Mouse (Mus musculus): ENCODE measurements around the gene Krt7. TPM values are rescaled to one million over a fixed set of nuclear protein-coding genes. Genes with fewer than 3 reads are reported as not detected.

Krt7 gene
- polyA plus RNA-seq, 2 experiments, result 19.3 to 29.7 TPM

- DNase-seq (ENCODE audit: low spot score), result no peak
- Histone ChIP-seq H3K27ac (replicated peaks; ENCODE audit: low read depth, low read length) (no peak overlapping the region), H3K9me3 (ENCODE audit: control insufficient read depth, low read length) (no peaks in the 10 kb centered on the region), H3K4me2 (replicated peaks; ENCODE audit: low read depth, low read length, severe bottlenecking) (no peak overlapping the region), H3K4me3 (replicated peaks; ENCODE audit: low read length) (no peak overlapping the region), H3K9ac (ENCODE audit: low read depth, low read length, severe bottlenecking) (no peak overlapping the region), H3K36me3 (ENCODE audit: control insufficient read depth, insufficient read depth, low read length) (no peaks in the 10 kb centered on the region), H3K27me3 (ENCODE audit: control insufficient read depth, insufficient read depth, low read length) (no peaks in the 10 kb centered on the region), H3K4me1 (ENCODE audit: control insufficient read depth, insufficient read depth, low read length) (no peaks in the 10 kb centered on the region; the same call in 1 of the 2 replicates)
- no peak for TF ChIP-seq POLR2A (IDR thresholded peaks at IDR 0.05; ENCODE audit: borderline replicate concordance, extremely low read depth, insufficient read depth, insufficient read length)
- no peak for ATAC-seq (ENCODE audit: low FRiP score, low read depth)
- 76% methylated on average over 5 of the region's 5 CpGs for WGBS
Observed at GRCm38 (mm10) chr15:101378646-101379045, 32.2 kb upstream of the Krt7 start.

- DNase-seq (ENCODE audit: low spot score), result no peak
- 67% methylated on average over 9 of the region's 9 CpGs for WGBS
- no peak for TF ChIP-seq POLR2A (IDR thresholded peaks at IDR 0.05; ENCODE audit: borderline replicate concordance, extremely low read depth, insufficient read depth, insufficient read length)
- no peak overlapping the region for H3K27ac ChIP-seq (replicated peaks; ENCODE audit: low read depth, low read length)
- no peaks in the 10 kb centered on the region for H3K27me3 ChIP-seq (ENCODE audit: control insufficient read depth, insufficient read depth, low read length)
- H3K4me2 ChIP-seq (replicated peaks; ENCODE audit: low read depth, low read length, severe bottlenecking), result no peak overlapping the region
- H3K9me3 ChIP-seq (ENCODE audit: control insufficient read depth, low read length), result no peaks in the 10 kb centered on the region
- no peaks in the 10 kb centered on the region for H3K4me1 ChIP-seq (ENCODE audit: control insufficient read depth, insufficient read depth, low read length)
- H3K36me3 ChIP-seq (ENCODE audit: control insufficient read depth, insufficient read depth, low read length), result no peaks in the 10 kb centered on the region
- no peak for ATAC-seq (ENCODE audit: low FRiP score, low read depth)
- no peak overlapping the region for H3K9ac ChIP-seq (ENCODE audit: low read depth, low read length, severe bottlenecking)
- no peak overlapping the region for H3K4me3 ChIP-seq (replicated peaks; ENCODE audit: low read length)
Observed at GRCm38 (mm10) chr15:101381758-101382157, 29.1 kb upstream of the Krt7 start.

DNA sequence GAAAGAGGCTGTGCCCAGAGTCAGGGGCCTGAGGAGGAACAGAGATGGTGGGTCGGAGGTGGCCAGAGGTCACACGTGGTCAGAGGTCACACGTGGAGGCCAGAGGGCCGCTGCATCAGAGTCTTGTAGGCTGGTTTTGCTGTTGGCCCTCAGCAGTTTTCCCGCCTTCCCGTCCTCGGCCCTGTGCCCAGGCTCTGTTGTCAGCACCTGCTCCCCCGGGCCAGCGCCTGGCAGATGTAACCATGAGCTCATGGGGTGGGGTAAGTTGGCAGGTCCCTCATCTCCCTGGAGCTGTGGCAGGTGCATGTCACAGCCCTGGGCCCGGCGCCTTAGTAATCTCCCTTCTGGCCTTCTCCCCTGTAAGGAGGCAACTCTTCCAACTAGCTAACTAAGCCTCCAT is 28.0 kb upstream of the Krt7 start:
- Histone ChIP-seq H3K36me3 (ENCODE audit: control insufficient read depth, insufficient read depth, low read length) (no peaks in the 10 kb centered on the region), H3K9me3 (ENCODE audit: control insufficient read depth, low read length) (no peaks in the 10 kb centered on the region), H3K4me3 (replicated peaks; ENCODE audit: low read length) (no peak overlapping the region), H3K27ac (replicated peaks; ENCODE audit: low read depth, low read length) (no peak overlapping the region), H3K27me3 (ENCODE audit: control insufficient read depth, insufficient read depth, low read length) (no peaks in the 10 kb centered on the region), H3K9ac (ENCODE audit: low read depth, low read length, severe bottlenecking) (no peak overlapping the region), H3K4me1 (ENCODE audit: control insufficient read depth, insufficient read depth, low read length) (no peaks in the 10 kb centered on the region), H3K4me2 (replicated peaks; ENCODE audit: low read depth, low read length, severe bottlenecking) (no peak overlapping the region)
- no peak for TF ChIP-seq POLR2A (IDR thresholded peaks at IDR 0.05; ENCODE audit: borderline replicate concordance, extremely low read depth, insufficient read depth, insufficient read length)
- ATAC-seq (ENCODE audit: low FRiP score, low read depth) (no peak), DNase-seq (ENCODE audit: low spot score) (no peak)
- 89% methylated on average over 11 of the region's 11 CpGs for WGBS

DNA sequence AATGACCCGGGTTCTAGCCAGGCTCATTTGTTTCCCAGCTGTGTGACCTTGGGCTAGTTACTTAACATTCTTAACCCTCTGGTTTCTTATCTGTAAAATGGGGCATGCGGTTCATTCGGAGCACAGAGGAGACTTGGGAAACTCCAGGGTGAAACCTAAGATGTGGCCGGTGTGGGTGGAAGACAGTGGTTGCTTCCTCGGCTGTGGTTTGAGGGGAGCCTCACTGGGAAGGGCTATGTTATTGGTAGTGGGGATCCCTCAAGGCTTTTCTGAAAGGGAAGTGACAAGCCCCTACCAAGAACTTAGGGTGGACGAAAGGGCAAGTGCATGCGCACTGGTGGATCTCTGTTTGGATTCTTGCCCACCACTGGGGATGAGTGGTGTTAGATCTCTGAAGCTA is 26.2 kb upstream of the Krt7 start:
- no peak overlapping the region for H3K27ac ChIP-seq (replicated peaks; ENCODE audit: low read depth, low read length)
- H3K4me3 ChIP-seq (replicated peaks; ENCODE audit: low read length), result no peak overlapping the region
- H3K4me1 ChIP-seq (ENCODE audit: control insufficient read depth, insufficient read depth, low read length), result no peaks in the 10 kb centered on the region
- H3K9ac ChIP-seq (ENCODE audit: low read depth, low read length, severe bottlenecking), result no peak overlapping the region
- TF ChIP-seq POLR2A (IDR thresholded peaks at IDR 0.05; ENCODE audit: borderline replicate concordance, extremely low read depth, insufficient read depth, insufficient read length), result no peak
- no peak for ATAC-seq (ENCODE audit: low FRiP score, low read depth)
- no peaks in the 10 kb centered on the region for H3K27me3 ChIP-seq (ENCODE audit: control insufficient read depth, insufficient read depth, low read length)
- no peak overlapping the region for H3K4me2 ChIP-seq (replicated peaks; ENCODE audit: low read depth, low read length, severe bottlenecking)
- no peaks in the 10 kb centered on the region for H3K9me3 ChIP-seq (ENCODE audit: control insufficient read depth, low read length)
- no peak for DNase-seq (ENCODE audit: low spot score)
- H3K36me3 ChIP-seq (ENCODE audit: control insufficient read depth, insufficient read depth, low read length), result no peaks in the 10 kb centered on the region
- WGBS, result 70% methylated on average over 7 of the region's 7 CpGs

GRCm38 (mm10) chr15:101385064-101385463 is 25.8 kb upstream of the Krt7 start:
- no peak overlapping the region for H3K4me3 ChIP-seq (replicated peaks; ENCODE audit: low read length)
- no peak overlapping the region for H3K27ac ChIP-seq (replicated peaks; ENCODE audit: low read depth, low read length)
- no peaks in the 10 kb centered on the region for H3K4me1 ChIP-seq (ENCODE audit: control insufficient read depth, insufficient read depth, low read length)
- DNase-seq (ENCODE audit: low spot score) (no peak), ATAC-seq (ENCODE audit: low FRiP score, low read depth) (no peak)
- WGBS, result 76% methylated on average over 6 of the region's 6 CpGs
- no peaks in the 10 kb centered on the region for H3K36me3 ChIP-seq (ENCODE audit: control insufficient read depth, insufficient read depth, low read length)
- H3K9me3 ChIP-seq (ENCODE audit: control insufficient read depth, low read length), result no peaks in the 10 kb centered on the region
- TF ChIP-seq POLR2A (IDR thresholded peaks at IDR 0.05; ENCODE audit: borderline replicate concordance, extremely low read depth, insufficient read depth, insufficient read length), result no peak
- no peaks in the 10 kb centered on the region for H3K27me3 ChIP-seq (ENCODE audit: control insufficient read depth, insufficient read depth, low read length)
- H3K9ac ChIP-seq (ENCODE audit: low read depth, low read length, severe bottlenecking), result no peak overlapping the region
- H3K4me2 ChIP-seq (replicated peaks; ENCODE audit: low read depth, low read length, severe bottlenecking), result no peak overlapping the region

- H3K4me3 ChIP-seq (replicated peaks; ENCODE audit: low read length), result no peak overlapping the region
- H3K9me3 ChIP-seq (ENCODE audit: control insufficient read depth, low read length), result no peaks in the 10 kb centered on the region
- no peak overlapping the region for H3K9ac ChIP-seq (ENCODE audit: low read depth, low read length, severe bottlenecking)
- ATAC-seq (ENCODE audit: low FRiP score, low read depth), result no peak
- no peaks in the 10 kb centered on the region for H3K36me3 ChIP-seq (ENCODE audit: control insufficient read depth, insufficient read depth, low read length)
- DNase-seq (ENCODE audit: low spot score), result no peak
- no peaks in the 10 kb centered on the region for H3K27me3 ChIP-seq (ENCODE audit: control insufficient read depth, insufficient read depth, low read length)
- no peak overlapping the region for H3K27ac ChIP-seq (replicated peaks; ENCODE audit: low read depth, low read length)
- H3K4me1 ChIP-seq (ENCODE audit: control insufficient read depth, insufficient read depth, low read length), result no peaks in the 10 kb centered on the region
- WGBS, result 64% methylated on average over 3 of the region's 3 CpGs
- H3K4me2 ChIP-seq (replicated peaks; ENCODE audit: low read depth, low read length, severe bottlenecking), result no peak overlapping the region
- no peak for TF ChIP-seq POLR2A (IDR thresholded peaks at IDR 0.05; ENCODE audit: borderline replicate concordance, extremely low read depth, insufficient read depth, insufficient read length)
Observed at GRCm38 (mm10) chr15:101387176-101387575, 23.7 kb upstream of the Krt7 start.

Measured in limb, embryonic 14.5 days (tissue).